Mouse (Mus musculus): Measurements from ENCODE around the gene Nlk.
"Not testable (repeated sequence)": the region's sequence is repeated elsewhere in the genome, so short reads cannot be mapped to it uniquely, and the experiment has no call there.

Nlk gene

GRCm38 (mm10) chr11:78595773-78596172 is 101.4 kb downstream of the Nlk start:
- DNase-seq (ENCODE audit: low read depth), result no peak

- no peak for DNase-seq (ENCODE audit: low read depth)
Measured at GRCm38 (mm10) chr11:78594271-78594964, 102.8 kb downstream of the Nlk start.

- DNase-seq (ENCODE audit: low read depth), result peak; percentile 25
Measured at GRCm38 (mm10) chr11:78587677-78588076, 109.5 kb downstream of the Nlk start.

- peak; percentile 47 for DNase-seq (ENCODE audit: low read depth)
Measured at GRCm38 (mm10) chr11:78586099-78586498, 111.1 kb downstream of the Nlk start.

GRCm38 (mm10) chr11:78582848-78583247 is 114.3 kb downstream of the Nlk start:
- no peak for DNase-seq (ENCODE audit: low read depth)

GRCm38 (mm10) chr11:78574975-78575374 is 122.2 kb downstream of the Nlk start:
- DNase-seq (ENCODE audit: low read depth), result no peak

- no peak for DNase-seq (ENCODE audit: low read depth)
Measured at GRCm38 (mm10) chr11:78574536-78574935, 122.6 kb downstream of the Nlk start.

- DNase-seq (ENCODE audit: low read depth), result not testable (repeated sequence)
Measured at GRCm38 (mm10) chr11:78574031-78574430, 123.1 kb downstream of the Nlk start.

- peak; percentile 59 for DNase-seq (ENCODE audit: low read depth)
Measured at GRCm38 (mm10) chr11:78571854-78572253, 125.3 kb downstream of the Nlk start.

- DNase-seq (ENCODE audit: low read depth), result no peak
Measured at GRCm38 (mm10) chr11:78571441-78571840, 125.7 kb downstream of the Nlk start.

- no peak for DNase-seq (ENCODE audit: low read depth)
Measured at GRCm38 (mm10) chr11:78569806-78570205, 127.4 kb downstream of the Nlk start.

GRCm38 (mm10) chr11:78568827-78569226 is 128.3 kb downstream of the Nlk start:
- DNase-seq (ENCODE audit: low read depth), result no peak

GRCm38 (mm10) chr11:78567614-78568013 is 129.6 kb downstream of the Nlk start:
- no peak for DNase-seq (ENCODE audit: low read depth)

GRCm38 (mm10) chr11:78566775-78567174 is 130.4 kb downstream of the Nlk start:
- no peak for DNase-seq (ENCODE audit: low read depth)

GRCm38 (mm10) chr11:78560447-78560846 is 136.7 kb downstream of the Nlk start:
- DNase-seq (ENCODE audit: low read depth), result peak; percentile 89

- no peak for DNase-seq (ENCODE audit: low read depth)
Measured at GRCm38 (mm10) chr11:78557241-78557640, 139.9 kb downstream of the Nlk start.

- no peak for DNase-seq (ENCODE audit: low read depth)
Measured at GRCm38 (mm10) chr11:78556070-78556469, 141.1 kb downstream of the Nlk start.

GRCm38 (mm10) chr11:78555623-78556022 is 141.6 kb downstream of the Nlk start:
- DNase-seq (ENCODE audit: low read depth), result no peak

GRCm38 (mm10) chr11:78551059-78551398 is 146.1 kb downstream of the Nlk start:
- no peak for DNase-seq (ENCODE audit: low read depth)

- peak; percentile 98 for DNase-seq (ENCODE audit: low read depth)
Measured at GRCm38 (mm10) chr11:78550168-78551058, 146.8 kb downstream of the Nlk start, which contains the start of gene Tmem97. Gene Tmem97 (minus strand): TSS chr11:78550777.

GRCm38 (mm10) chr11:78549491-78549987 is 147.6 kb downstream of the Nlk start:
- no peak for DNase-seq (ENCODE audit: low read depth)

GRCm38 (mm10) chr11:78547718-78548460 is 149.3 kb downstream of the Nlk start:
- DNase-seq (ENCODE audit: low read depth), result no peak

Measured in NIH3T3 (cell line).